In genomic region chr2:181364487-181364859, GRCm38 (mm10) we compare ENCODE assay signal across 8 mouse cellular contexts. TPM values are rescaled to one million over a fixed set of nuclear protein-coding genes. Genes with fewer than 3 reads are reported as not detected.
DNase-seq lines count a peak whose midpoint lies in the region; ATAC-seq and TF ChIP-seq lines count a peak whose summit lies in the region.

No protein-coding gene starts in this region.

- no peak for ATAC-seq in lung, postnatal 0 days
- ATAC-seq in embryonic facial prominence, embryonic 15.5 days (ENCODE audit: insufficient number of reproducible peaks, low FRiP score, low TSS enrichment, low read depth), result no peak

- peaks cover 21% of the 10 kb centered on the region for H3K36me3 ChIP-seq in lung, postnatal 0 days (ENCODE audit: insufficient read depth, low read length)
- peaks cover 36% of the 10 kb centered on the region for H3K36me3 ChIP-seq in embryonic facial prominence, embryonic 15.5 days
- peaks cover 62% of the 10 kb centered on the region for H3K36me3 ChIP-seq in limb, embryonic 10.5 days
- H3K36me3 ChIP-seq in small intestine, adult 2 months (ENCODE audit: control insufficient read depth, insufficient read depth, low read length), result peaks cover 26% of the 10 kb centered on the region

- no peak for TF ChIP-seq POLR2A in small intestine, adult 2 months (IDR thresholded peaks at IDR 0.05; ENCODE audit: low read depth, low read length)

- no peaks in the 10 kb centered on the region for H3K9me3 ChIP-seq in lung, postnatal 0 days (ENCODE audit: low read length)
- no peaks in the 10 kb centered on the region for H3K9me3 ChIP-seq in embryonic facial prominence, embryonic 15.5 days (replicated peaks)
- H3K9me3 ChIP-seq in limb, embryonic 10.5 days (replicated peaks), result no peaks in the 10 kb centered on the region

- H3K4me1 ChIP-seq in lung, postnatal 0 days (ENCODE audit: insufficient read depth, low read depth, low read length), result peaks cover 13% of the 10 kb centered on the region; the same call in 1 of the 2 replicates
- H3K4me1 ChIP-seq in embryonic facial prominence, embryonic 15.5 days, result peaks cover 33% of the 10 kb centered on the region
- peaks cover 28% of the 10 kb centered on the region for H3K4me1 ChIP-seq in limb, embryonic 10.5 days
- H3K4me1 ChIP-seq in small intestine, adult 2 months (ENCODE audit: control insufficient read depth, insufficient read depth, insufficient read length, low read length), result peaks cover 12% of the 10 kb centered on the region; the same call in 1 of the 2 replicates

- WGBS in lung, postnatal 0 days, result 7% methylated on average over 14 of the region's 14 CpGs
- 8% methylated on average over 14 of the region's 14 CpGs for WGBS in embryonic facial prominence, embryonic 15.5 days
- 12% methylated on average over 14 of the region's 14 CpGs for WGBS in limb, embryonic 10.5 days
- WGBS in small intestine, adult 2 months, result 5% methylated on average over 14 of the region's 14 CpGs

- H3K9ac ChIP-seq in lung, postnatal 0 days (replicated peaks; ENCODE audit: low read depth), result peak overlapping the region; percentile 86
- peak overlapping the region; percentile 91 for H3K9ac ChIP-seq in embryonic facial prominence, embryonic 15.5 days

- peak overlapping the region; percentile 94 for H3K27ac ChIP-seq in lung, postnatal 0 days (ENCODE audit: low read length)
- H3K27ac ChIP-seq in embryonic facial prominence, embryonic 15.5 days (replicated peaks), result peak overlapping the region; percentile 93; the same call in 1 of the 2 replicates
- H3K27ac ChIP-seq in limb, embryonic 10.5 days, result peak overlapping the region; percentile 90
- no peak overlapping the region; the same call in 1 of the 2 replicates for H3K27ac ChIP-seq in small intestine, adult 2 months (ENCODE audit: insufficient read depth, low read depth, low read length)

- peak overlapping the region; percentile 97 for H3K4me2 ChIP-seq in lung, postnatal 0 days (replicated peaks; ENCODE audit: low read depth, low read length)
- H3K4me2 ChIP-seq in embryonic facial prominence, embryonic 15.5 days (replicated peaks), result peak overlapping the region; percentile 84

- TF ChIP-seq EP300 in lung, postnatal 0 days (IDR thresholded peaks at IDR 0.05), result no peak

- DNase-seq in lung, postnatal 0 days (ENCODE audit: low spot score), result no peak
- DNase-seq in lung, postnatal 14 days, result no peak
- DNase-seq in limb, embryonic 10.5 days (ENCODE audit: low spot score), result no peak
- no peak for DNase-seq in embryo, embryonic 10.5 days (ENCODE audit: low spot score)
- DNase-seq in gastrocnemius, adult 8-10 months (ENCODE audit: low spot score in 2 of 2), result no peak
- no peak for DNase-seq in cerebellum, postnatal 25 days

- H3K27me3 ChIP-seq in lung, postnatal 0 days (replicated peaks; ENCODE audit: insufficient read depth, low read length), result no peaks in the 10 kb centered on the region
- H3K27me3 ChIP-seq in embryonic facial prominence, embryonic 15.5 days, result no peaks in the 10 kb centered on the region
- H3K27me3 ChIP-seq in limb, embryonic 10.5 days (ENCODE audit: low read depth, poor library complexity, severe bottlenecking), result no peaks in the 10 kb centered on the region
- H3K27me3 ChIP-seq in small intestine, adult 2 months (ENCODE audit: control insufficient read depth, insufficient read depth, low read length), result no peaks in the 10 kb centered on the region

- TF ChIP-seq CTCF in lung, postnatal 0 days (IDR thresholded peaks at IDR 0.05), result no peak
- TF ChIP-seq CTCF in small intestine, adult 2 months (IDR thresholded peaks at IDR 0.05; ENCODE audit: extremely low read depth, insufficient read length, insufficient replicate concordance, low read depth, low read length), result no peak

- H3K4me3 ChIP-seq in lung, postnatal 0 days (ENCODE audit: low read depth, low read length), result peak overlapping the region; percentile 91
- peak overlapping the region; percentile 90 for H3K4me3 ChIP-seq in embryonic facial prominence, embryonic 15.5 days (replicated peaks)
- H3K4me3 ChIP-seq in limb, embryonic 10.5 days, result peak overlapping the region; percentile 82
- H3K4me3 ChIP-seq in small intestine, adult 2 months (ENCODE audit: low read depth, low read length), result peak overlapping the region; percentile 98

RNA-seq across cellular contexts. Expression of gene Zgpat, which starts 0.3 kb away (rescaled TPM):
- polyA plus RNA-seq in lung, postnatal 0 days (2015; fragmentation: Nextera tagmentation; extraction: Ambion mirVana), result 22.9 and 26.8 TPM in 2 replicates
- 43.2 and 44.3 TPM in 2 replicates for polyA plus RNA-seq in embryonic facial prominence, embryonic 15.5 days (2015; fragmentation: Nextera tagmentation; extraction: Ambion mirVana)
- 43.8 and 54.0 TPM in 2 replicates for polyA plus RNA-seq in limb, embryonic 10.5 days (2016; fragmentation: Nextera tagmentation; extraction: Ambion mirVana)
- polyA plus RNA-seq in small intestine, adult 2 months (2012; rRNA removed), result 15.7 and 20.7 TPM in 2 replicates
- total RNA-seq in gastrocnemius, adult 8-10 months (2022), result 10 to 100 TPM in 2 of 4 experiments, 1 to 10 TPM in 2; 9.3 to 11.2 (median 10.3) TPM

RNA-seq across cellular contexts. Expression of gene Arfrp1, which starts 0.7 kb away (rescaled TPM):
- 46.5 and 46.6 TPM in 2 replicates for polyA plus RNA-seq in lung, postnatal 0 days (2015; fragmentation: Nextera tagmentation; extraction: Ambion mirVana)
- polyA plus RNA-seq in embryonic facial prominence, embryonic 15.5 days (2015; fragmentation: Nextera tagmentation; extraction: Ambion mirVana), result 65.2 and 65.3 TPM in 2 replicates
- 79.7 and 80.9 TPM in 2 replicates for polyA plus RNA-seq in limb, embryonic 10.5 days (2016; fragmentation: Nextera tagmentation; extraction: Ambion mirVana)
- polyA plus RNA-seq in small intestine, adult 2 months (2012; rRNA removed), result 15.8 and 23.5 TPM in 2 replicates
- total RNA-seq in gastrocnemius, adult 8-10 months (2022), result 10 to 100 TPM; 20.9 to 25.1 (median 23.8) TPM

RNA-seq across cellular contexts. Expression of gene Lime1, which starts 15.4 kb away (rescaled TPM):
- polyA plus RNA-seq in lung, postnatal 0 days (2015; fragmentation: Nextera tagmentation; extraction: Ambion mirVana), result 12.2 and 13.5 TPM in 2 replicates
- 23.6 and 24.7 TPM in 2 replicates for polyA plus RNA-seq in embryonic facial prominence, embryonic 15.5 days (2015; fragmentation: Nextera tagmentation; extraction: Ambion mirVana)
- 26.1 and 30.6 TPM in 2 replicates for polyA plus RNA-seq in limb, embryonic 10.5 days (2016; fragmentation: Nextera tagmentation; extraction: Ambion mirVana)
- 53.5 and 89.8 TPM in 2 replicates for polyA plus RNA-seq in small intestine, adult 2 months (2012; rRNA removed)
- total RNA-seq in gastrocnemius, adult 8-10 months (2022), result 1 to 10 TPM; 2.2 to 4.0 (median 3.0) TPM

RNA-seq across cellular contexts. Expression of gene Rtel1, which starts 44.9 kb away (rescaled TPM):
- polyA plus RNA-seq in lung, postnatal 0 days (2015; fragmentation: Nextera tagmentation; extraction: Ambion mirVana), result 8.0 and 10.4 TPM in 2 replicates
- polyA plus RNA-seq in embryonic facial prominence, embryonic 15.5 days (2015; fragmentation: Nextera tagmentation; extraction: Ambion mirVana), result 35.5 and 40.8 TPM in 2 replicates
- 79.8 and 80.8 TPM in 2 replicates for polyA plus RNA-seq in limb, embryonic 10.5 days (2016; fragmentation: Nextera tagmentation; extraction: Ambion mirVana)
- polyA plus RNA-seq in small intestine, adult 2 months (2012; rRNA removed), result 16.4 and 24.7 TPM in 2 replicates
- 10 to 100 TPM in 1 of 4 experiments, 1 to 10 TPM in 3; 8.4 to 12.9 (median 9.0) TPM for total RNA-seq in gastrocnemius, adult 8-10 months (2022)

RNA-seq across cellular contexts. Expression of gene Stmn3, which starts 50.2 kb away (rescaled TPM):
- polyA plus RNA-seq in lung, postnatal 0 days (2015; fragmentation: Nextera tagmentation; extraction: Ambion mirVana), result 0.51 and 0.95 TPM in 2 replicates
- 16.2 and 24.7 TPM in 2 replicates for polyA plus RNA-seq in embryonic facial prominence, embryonic 15.5 days (2015; fragmentation: Nextera tagmentation; extraction: Ambion mirVana)
- polyA plus RNA-seq in limb, embryonic 10.5 days (2016; fragmentation: Nextera tagmentation; extraction: Ambion mirVana), result 0.21 and 0.41 TPM in 2 replicates
- 0.90 and 1.3 TPM in 2 replicates for polyA plus RNA-seq in small intestine, adult 2 months (2012; rRNA removed)
- not detected for total RNA-seq in gastrocnemius, adult 8-10 months (2022)
